Mouse (Mus musculus) heart, adult 8-10 months (tissue): ENCODE measurements around the gene Lsmem1. TPM values are rescaled to one million over a fixed set of nuclear protein-coding genes. Genes with fewer than 3 reads are reported as not detected.

Source experiments
- DNase-seq: peaks from one replicate; pipeline ENCODE4 v3.0.0; 2022; ENCODE audit warnings: low spot score
- total RNA-seq, 4 experiments: library from RNA; stranded (reverse); gene quantifications; 2 replicates each; pipeline ENCODE4 v1.2.4; 2022

Lsmem1 gene
- 10 to 100 TPM; 54.6 to 69.7 (median 59.4) TPM for total RNA-seq

DNA sequence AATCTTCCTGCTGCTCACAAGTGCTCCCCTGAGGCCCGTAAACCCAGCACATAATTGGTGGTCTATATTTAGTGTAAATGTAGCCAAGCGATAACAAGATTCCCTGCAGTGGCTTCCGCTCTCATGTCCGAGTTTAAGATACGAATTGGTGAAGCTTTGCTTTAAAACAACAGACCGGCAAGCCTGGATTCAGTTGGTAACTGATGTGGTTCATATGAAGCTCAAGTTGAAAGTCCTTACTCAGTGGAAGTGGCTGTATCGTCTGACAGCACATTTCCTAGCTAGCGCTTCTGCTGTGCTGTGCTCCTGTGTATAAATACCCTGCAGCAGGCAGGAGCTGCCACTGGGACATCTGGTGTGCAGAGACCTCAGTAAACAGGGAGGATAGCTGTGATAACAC is at the start of gene Lsmem1:
Lsmem1 (minus strand) TSS at position 189 of the 400 bp plus-strand sequence.
- DNase-seq, result no peak

DNA sequence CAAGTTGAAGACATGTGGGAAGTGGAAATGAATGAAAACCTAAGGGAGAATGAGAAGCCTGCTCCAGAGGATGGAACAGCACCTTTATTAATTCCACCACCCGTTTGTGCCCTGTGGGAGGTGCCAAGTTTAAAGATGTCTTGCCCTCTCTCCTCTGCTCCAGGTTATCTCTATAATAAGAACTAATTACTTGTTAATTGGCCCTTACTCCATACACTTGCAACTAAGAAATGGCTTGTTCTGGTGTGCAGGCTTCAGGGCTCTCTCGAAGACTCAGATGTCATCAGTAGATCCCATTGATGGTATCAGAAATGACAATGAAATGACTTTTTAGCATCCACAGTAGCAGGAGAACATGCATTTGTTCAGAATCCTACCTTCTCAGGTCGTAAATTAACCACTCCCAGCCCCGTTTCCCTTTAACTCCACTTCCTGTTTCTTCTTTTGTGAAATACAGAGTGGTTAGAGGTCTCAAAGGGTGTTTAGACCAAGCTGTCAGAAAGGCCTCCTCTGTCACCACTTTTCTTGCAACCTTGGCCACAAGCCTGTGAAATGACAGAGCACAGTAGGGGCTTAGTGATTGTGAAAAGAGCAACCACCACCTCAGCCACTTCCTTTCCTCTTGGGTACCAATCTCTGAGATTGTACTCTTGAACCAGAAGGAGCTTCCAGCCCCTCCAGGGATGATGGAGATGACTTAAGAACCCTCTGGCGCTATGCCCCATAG is 49.3 kb upstream of the Lsmem1 start, which contains the start of gene Ifrd1:
Ifrd1 (minus strand) TSS at position 51 of the 727 bp plus-strand sequence.
- no peak for DNase-seq

DNA sequence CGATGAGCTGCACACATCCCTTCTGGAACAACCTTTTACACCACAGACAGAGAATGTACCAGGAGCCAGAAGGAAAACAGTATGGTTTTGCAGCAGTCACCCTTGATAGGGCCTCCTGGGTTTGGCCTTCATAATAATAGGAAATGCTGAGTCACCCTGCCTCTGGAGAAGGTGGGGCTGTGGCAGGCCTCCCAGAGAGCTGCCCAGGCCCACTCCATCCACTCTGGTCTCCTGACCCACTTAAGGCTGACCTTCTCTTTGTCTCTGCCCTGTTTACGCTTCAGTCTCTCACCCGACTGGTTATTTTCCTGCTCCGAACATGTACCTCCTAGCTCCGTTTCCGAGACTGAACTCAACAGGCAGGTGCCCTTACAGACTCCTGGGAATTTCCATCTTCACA is 48.7 kb upstream of the Lsmem1 start:
- peak; percentile 55 for DNase-seq

DNA sequence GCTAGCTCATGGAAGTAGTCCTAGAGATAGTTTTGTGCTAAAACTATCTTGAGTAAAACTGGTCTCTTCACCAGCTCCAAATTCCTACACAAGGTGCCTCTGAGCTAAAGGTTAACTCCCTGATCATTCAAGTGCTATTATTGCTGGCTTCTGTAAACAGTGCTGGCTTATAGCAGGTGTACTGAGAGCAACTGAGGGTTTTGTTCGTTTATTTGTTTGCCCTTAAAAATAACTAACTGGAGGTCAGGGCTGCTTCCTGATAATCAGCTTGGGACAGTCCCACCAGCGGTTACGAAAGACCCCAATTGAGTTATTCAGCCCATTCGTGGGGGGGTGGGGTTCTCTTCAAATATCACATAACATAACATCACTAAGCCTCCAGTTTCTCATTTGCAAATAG is 48.1 kb upstream of the Lsmem1 start:
- no peak for DNase-seq

GRCm38 (mm10) chr12:40245434-40245970 is 46.2 kb upstream of the Lsmem1 start:
- DNase-seq, result no peak

- no peak for DNase-seq
Measured at GRCm38 (mm10) chr12:40244926-40245325, 45.6 kb upstream of the Lsmem1 start.

- DNase-seq, result peak; percentile 51
Measured at GRCm38 (mm10) chr12:40243821-40244221, 44.5 kb upstream of the Lsmem1 start.

- no peak for DNase-seq
Measured at GRCm38 (mm10) chr12:40243241-40243640, 44.0 kb upstream of the Lsmem1 start.

DNA sequence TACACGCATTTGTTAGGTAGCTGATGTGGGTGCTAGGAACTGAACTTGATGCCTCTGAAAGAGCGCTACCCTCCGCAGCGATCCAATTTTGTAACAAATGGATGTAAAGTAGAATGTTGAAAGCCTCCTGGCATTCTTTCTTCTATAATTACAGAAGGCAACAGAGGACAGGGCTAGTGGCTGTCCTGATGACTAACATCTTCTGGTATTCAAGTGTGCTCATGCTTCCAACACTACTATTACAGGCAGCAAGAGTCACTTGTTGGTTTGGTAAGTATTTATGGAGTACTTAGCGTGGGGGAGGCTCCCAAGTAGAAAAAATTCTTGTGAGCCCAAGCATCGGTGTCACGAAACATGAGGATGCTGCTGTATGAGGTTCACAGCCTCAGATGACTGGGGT is 39.9 kb upstream of the Lsmem1 start:
- DNase-seq, result no peak

- no peak for DNase-seq
Measured at GRCm38 (mm10) chr12:40232231-40232630, 32.9 kb upstream of the Lsmem1 start.

GRCm38 (mm10) chr12:40231632-40232031 is 32.3 kb upstream of the Lsmem1 start:
- no peak for DNase-seq

GRCm38 (mm10) chr12:40224171-40224880 is 25.0 kb upstream of the Lsmem1 start:
- no peak for DNase-seq

DNA sequence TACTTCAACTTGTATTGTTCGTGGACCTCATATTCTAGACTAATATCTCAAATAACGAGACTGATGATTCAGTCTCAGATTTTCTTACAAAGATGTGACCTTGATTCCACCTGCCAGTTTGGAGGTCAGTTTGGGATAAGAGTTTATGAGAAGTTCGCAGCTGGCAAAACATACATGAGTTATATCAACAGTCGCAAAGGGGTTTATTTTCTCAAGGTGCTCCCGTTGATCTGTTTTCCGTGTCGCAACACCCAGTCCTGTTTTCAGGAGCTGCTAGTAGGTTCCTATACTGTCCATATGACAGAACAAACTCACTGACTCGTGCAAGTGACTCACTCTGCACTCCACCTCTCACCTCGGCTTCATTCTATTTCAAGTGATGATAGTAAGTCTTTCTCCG is 24.4 kb upstream of the Lsmem1 start:
- peak; percentile 22 for DNase-seq

- DNase-seq, result peak; percentile 98
Measured at GRCm38 (mm10) chr12:40223082-40223619, 23.9 kb upstream of the Lsmem1 start.

GRCm38 (mm10) chr12:40222251-40223081 is 23.2 kb upstream of the Lsmem1 start:
- DNase-seq, result peak; percentile 96

DNA sequence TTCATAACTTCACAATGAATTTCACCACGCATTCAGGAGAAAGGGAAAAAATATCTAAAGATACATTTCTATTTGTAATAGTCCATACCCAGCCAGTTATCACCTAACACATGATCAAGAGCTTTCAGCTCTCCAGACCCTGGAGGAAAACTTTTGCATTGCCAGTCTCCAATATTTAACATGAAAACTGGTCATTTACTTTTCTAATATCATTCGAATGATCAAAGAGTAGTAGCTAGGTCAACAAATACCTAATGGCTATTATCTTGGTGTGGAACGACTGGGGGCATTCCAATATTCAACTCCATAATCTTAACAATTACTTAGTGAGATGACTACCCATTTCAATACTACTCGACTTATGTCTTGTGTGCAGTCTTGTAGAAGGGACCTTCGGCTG is 22.3 kb upstream of the Lsmem1 start:
- DNase-seq, result no peak

DNA sequence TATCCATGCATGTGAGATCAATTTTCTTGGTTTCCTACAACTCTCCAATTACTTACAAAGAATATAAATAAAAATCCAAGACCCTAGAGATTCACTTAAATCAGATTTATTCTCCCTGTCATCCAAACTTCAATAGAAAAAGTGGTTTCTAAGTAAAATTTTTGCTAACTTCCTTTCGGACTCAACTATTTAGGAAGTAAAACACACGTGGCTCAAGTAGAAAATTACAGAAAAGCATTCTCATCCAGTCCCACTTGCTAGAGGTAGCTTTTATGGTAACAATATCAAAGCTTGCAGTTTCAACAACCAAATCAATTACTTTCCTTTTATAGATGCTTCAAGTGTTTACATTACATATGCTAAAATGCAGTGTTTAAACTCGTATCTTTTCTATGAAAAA is 21.6 kb upstream of the Lsmem1 start:
- DNase-seq, result no peak

DNA sequence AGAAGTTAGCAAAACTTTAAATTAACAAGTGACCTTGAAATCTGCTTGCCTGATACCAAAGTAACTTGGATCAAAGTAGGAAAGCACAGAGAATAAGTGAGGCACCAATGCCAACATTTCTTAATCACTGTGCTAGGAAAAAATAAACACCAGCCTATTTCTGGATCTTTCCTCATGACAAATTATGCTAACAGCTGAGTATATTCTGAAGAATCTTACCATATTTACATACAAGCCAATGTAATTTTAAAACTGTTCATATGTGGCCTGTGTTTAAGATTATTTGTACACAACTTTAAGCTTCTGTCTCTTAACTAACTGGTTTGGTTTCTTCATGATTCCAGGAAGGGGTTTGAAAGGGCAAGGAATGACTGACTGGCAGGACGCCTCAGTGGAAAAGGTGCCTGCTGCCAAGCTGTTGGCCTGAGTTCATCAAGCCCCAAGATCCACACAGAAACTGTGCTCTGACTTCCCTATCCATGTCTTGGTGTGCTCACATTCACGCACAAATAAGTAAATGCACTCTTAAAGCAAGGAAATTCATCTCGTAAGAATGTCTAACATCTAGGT is 20.8 kb upstream of the Lsmem1 start:
- DNase-seq, result peak; percentile 57

DNA sequence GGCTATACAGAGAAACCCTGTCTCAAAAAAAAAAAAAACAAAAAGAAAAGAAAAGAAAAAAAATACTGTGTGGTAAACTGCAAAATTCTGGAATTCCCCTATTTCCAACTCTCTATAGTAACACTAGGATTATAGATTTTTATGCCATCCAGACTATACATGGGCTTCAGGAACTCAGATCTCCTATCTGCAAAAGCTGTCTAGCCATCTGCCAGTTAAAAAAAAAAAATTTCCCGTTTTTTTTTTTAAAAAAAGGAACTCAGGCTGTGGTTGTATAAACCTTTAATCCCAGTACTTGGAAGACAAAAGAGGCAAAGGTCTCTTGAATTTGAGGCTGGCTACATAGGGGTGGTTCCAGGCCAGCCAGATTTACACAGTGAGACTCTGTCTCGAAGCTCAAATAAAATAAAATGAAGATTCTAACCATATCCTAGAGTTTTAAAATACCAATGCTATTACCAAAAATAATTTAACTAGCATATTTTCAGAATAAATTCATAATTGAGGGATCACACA is 19.2 kb upstream of the Lsmem1 start:
- no peak for DNase-seq

GRCm38 (mm10) chr12:40217776-40218175 is 18.5 kb upstream of the Lsmem1 start:
- no peak for DNase-seq
